Mouse (Mus musculus): ENCODE measurements around the gene Paxip1. TPM values are rescaled to one million over a fixed set of nuclear protein-coding genes. Genes with fewer than 3 reads are reported as not detected.

The Paxip1 gene
- polyA plus RNA-seq, 1 experiment from 2014 or later = 42.2 TPM

GRCm38 (mm10) chr5:27790086-27790909, 1.2 kb downstream of the Paxip1 start:
- H3K27me3 ChIP-seq = no peaks in the 10 kb centered on the region
- ATAC-seq (ENCODE audit: low FRiP score) = no peak
- peak overlapping the region; percentile 71 for H3K4me2 ChIP-seq (replicated peaks)
- peak overlapping the region; percentile 77 for H3K4me3 ChIP-seq
- peaks cover 25% of the 10 kb centered on the region for H3K4me1 ChIP-seq
- peak overlapping the region; percentile 87 for H3K9ac ChIP-seq
- H3K27ac ChIP-seq = peak overlapping the region; percentile 95
- no peaks in the 10 kb centered on the region for H3K9me3 ChIP-seq (replicated peaks)
- H3K36me3 ChIP-seq = peaks cover 27% of the 10 kb centered on the region
- WGBS = 31% methylated on average over 21 of the region's 21 CpGs

DNA sequence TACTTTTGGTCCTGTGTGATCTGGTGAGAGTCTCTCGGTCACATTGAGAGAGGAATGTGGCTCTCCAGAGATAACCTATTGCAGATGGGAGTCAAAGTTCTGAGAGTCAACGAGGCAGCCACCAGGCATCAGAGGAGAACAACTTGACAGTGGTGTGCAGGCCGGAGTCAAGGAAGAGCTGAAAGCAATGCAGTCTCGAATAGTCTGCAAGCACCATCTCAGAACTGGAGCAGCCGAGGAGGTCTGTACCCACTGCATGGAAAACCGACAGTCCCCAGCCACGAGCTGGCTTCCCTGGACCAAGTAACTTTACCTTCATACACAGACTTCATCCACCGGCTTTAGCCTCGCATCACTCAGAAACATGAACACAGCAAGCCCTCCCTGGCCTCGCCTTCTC, 1.9 kb downstream of the Paxip1 start:
- H3K4me2 ChIP-seq (replicated peaks) = peak overlapping the region; percentile 71
- ATAC-seq (ENCODE audit: low FRiP score) = no peak
- H3K9ac ChIP-seq = peak overlapping the region; percentile 87
- WGBS = 85% methylated on average over 10 of the region's 10 CpGs
- H3K27me3 ChIP-seq = no peaks in the 10 kb centered on the region
- H3K4me3 ChIP-seq = peak overlapping the region; percentile 77
- no peaks in the 10 kb centered on the region for H3K9me3 ChIP-seq (replicated peaks)
- no peak overlapping the region for H3K27ac ChIP-seq
- H3K4me1 ChIP-seq = peaks cover 25% of the 10 kb centered on the region
- peaks cover 34% of the 10 kb centered on the region for H3K36me3 ChIP-seq

- Histone ChIP-seq H3K36me3 (peaks cover 79% of the 10 kb centered on the region), H3K9me3 (replicated peaks) (no peaks in the 10 kb centered on the region), H3K9ac (no peak overlapping the region), H3K27ac (no peak overlapping the region), H3K4me2 (replicated peaks) (no peak overlapping the region), H3K4me3 (no peak overlapping the region), H3K27me3 (no peaks in the 10 kb centered on the region), H3K4me1 (no peaks in the 10 kb centered on the region)
- WGBS = 95% methylated on average over 9 of the region's 9 CpGs
- ATAC-seq (ENCODE audit: low FRiP score) = no peak
These were observed 8.1 kb downstream of the Paxip1 start for GRCm38 (mm10) chr5:27783381-27783780.

GRCm38 (mm10) chr5:27767948-27768347, 23.5 kb downstream of the Paxip1 start:
- peaks cover 72% of the 10 kb centered on the region for H3K36me3 ChIP-seq
- peak overlapping the region; percentile 57; the same call in 1 of the 2 replicates for H3K27ac ChIP-seq
- no peak overlapping the region for H3K4me3 ChIP-seq
- 0 out of 2 replicates have a peak, but pooled peaks cover 3% of the 10 kb centered on the region for H3K4me1 ChIP-seq
- H3K9me3 ChIP-seq (replicated peaks) = no peaks in the 10 kb centered on the region
- no peak overlapping the region for H3K4me2 ChIP-seq (replicated peaks)
- 65% methylated on average over 5 of the region's 5 CpGs for WGBS
- no peak overlapping the region for H3K9ac ChIP-seq
- no peaks in the 10 kb centered on the region for H3K27me3 ChIP-seq
- ATAC-seq (ENCODE audit: low FRiP score) = 0 out of 2 replicates have a peak, but pooled peaks have one; percentile 57

GRCm38 (mm10) chr5:27765780-27766179, 25.7 kb downstream of the Paxip1 start:
- Histone ChIP-seq H3K27me3 (no peaks in the 10 kb centered on the region), H3K9me3 (replicated peaks) (no peaks in the 10 kb centered on the region), H3K27ac (no peak overlapping the region), H3K4me3 (no peak overlapping the region), H3K4me1 (0 out of 2 replicates have a peak, but pooled peaks cover 3% of the 10 kb centered on the region), H3K9ac (no peak overlapping the region), H3K4me2 (replicated peaks) (no peak overlapping the region), H3K36me3 (peaks cover 72% of the 10 kb centered on the region)
- no peak for ATAC-seq (ENCODE audit: low FRiP score)
- WGBS = 81% methylated on average over 4 of the region's 4 CpGs

DNA sequence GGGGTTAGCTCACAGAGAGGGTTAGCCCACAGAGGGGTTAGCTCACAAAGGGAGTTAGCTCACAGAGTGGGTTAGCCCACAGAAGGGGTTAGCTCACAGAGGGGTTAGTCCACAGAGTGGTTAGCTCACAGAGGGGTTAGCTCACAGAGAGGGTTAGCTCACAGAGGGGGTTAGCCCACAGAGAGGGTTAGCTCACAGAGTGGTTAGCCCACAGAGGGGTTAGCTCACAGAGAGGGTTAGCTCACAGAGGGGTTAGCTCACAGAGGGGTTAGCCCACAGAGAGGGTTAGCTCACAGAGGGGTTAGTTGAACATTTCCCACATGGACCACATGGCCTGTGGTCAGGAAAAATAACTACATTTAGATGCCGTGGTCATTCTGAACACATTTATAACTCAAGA, 46.5 kb downstream of the Paxip1 start:
- Histone ChIP-seq H3K9ac (no peak overlapping the region), H3K4me2 (replicated peaks) (no peak overlapping the region), H3K27ac (no peak overlapping the region), H3K27me3 (no peaks in the 10 kb centered on the region), H3K4me3 (no peak overlapping the region), H3K9me3 (replicated peaks) (no peaks in the 10 kb centered on the region), H3K4me1 (no peaks in the 10 kb centered on the region), H3K36me3 (peaks cover 73% of the 10 kb centered on the region)
- no peak for ATAC-seq (ENCODE audit: low FRiP score)
- WGBS = 88% methylated on average over 1 of the region's 1 CpGs

GRCm38 (mm10) chr5:27739216-27739615, 52.3 kb downstream of the Paxip1 start:
- Histone ChIP-seq H3K4me3 (no peak overlapping the region), H3K27ac (no peak overlapping the region), H3K4me2 (replicated peaks) (no peak overlapping the region), H3K9me3 (replicated peaks) (0 out of 2 replicates have a peak, but pooled peaks cover 6% of the 10 kb centered on the region), H3K27me3 (no peaks in the 10 kb centered on the region), H3K36me3 (peaks cover 37% of the 10 kb centered on the region), H3K9ac (no peak overlapping the region), H3K4me1 (no peaks in the 10 kb centered on the region)
- 84% methylated on average over 6 of the region's 6 CpGs for WGBS
- no peak for ATAC-seq (ENCODE audit: low FRiP score)

DNA sequence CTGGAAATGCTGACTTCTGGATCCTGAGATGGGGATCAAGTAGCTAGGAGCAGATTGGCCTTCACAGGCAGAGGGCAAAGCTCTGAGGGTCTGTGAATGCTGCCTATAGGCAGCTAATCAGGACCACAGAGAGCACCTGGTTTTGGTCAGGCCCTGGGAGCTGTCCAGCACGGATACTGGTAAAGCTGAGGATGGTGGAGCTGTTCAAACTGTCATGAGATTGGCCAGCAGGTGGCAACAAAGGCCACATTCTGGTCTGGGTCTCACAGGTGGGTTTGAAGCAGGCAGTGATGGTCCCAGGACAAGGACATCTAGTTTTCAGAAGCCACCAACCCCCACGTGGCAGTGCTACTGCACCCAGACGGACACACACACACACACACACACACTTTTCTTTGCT, 54.3 kb downstream of the Paxip1 start:
- 11% methylated on average over 3 of the region's 3 CpGs for WGBS
- Histone ChIP-seq H3K9me3 (replicated peaks) (0 out of 2 replicates have a peak, but pooled peaks cover 6% of the 10 kb centered on the region), H3K4me1 (0 out of 2 replicates have a peak, but pooled peaks cover 4% of the 10 kb centered on the region), H3K4me2 (replicated peaks) (no peak overlapping the region), H3K36me3 (peaks cover 16% of the 10 kb centered on the region), H3K27me3 (no peaks in the 10 kb centered on the region), H3K27ac (no peak overlapping the region), H3K9ac (no peak overlapping the region), H3K4me3 (no peak overlapping the region)
- 0 out of 2 replicates have a peak, but pooled peaks have one; percentile 56 for ATAC-seq (ENCODE audit: low FRiP score)

- no peak overlapping the region for H3K4me2 ChIP-seq (replicated peaks)
- no peak for ATAC-seq (ENCODE audit: low FRiP score)
- no peaks in the 10 kb centered on the region for H3K27me3 ChIP-seq
- no peak overlapping the region for H3K4me3 ChIP-seq
- 0 out of 2 replicates have a peak, but pooled peaks cover 5% of the 10 kb centered on the region for H3K4me1 ChIP-seq
- 0 out of 2 replicates have a peak, but pooled peaks cover 6% of the 10 kb centered on the region for H3K9me3 ChIP-seq (replicated peaks)
- no peak overlapping the region; the same call in 1 of the 2 replicates for H3K27ac ChIP-seq
- 79% methylated on average over 5 of the region's 5 CpGs for WGBS
- no peak overlapping the region for H3K9ac ChIP-seq
- H3K36me3 ChIP-seq = no peaks in the 10 kb centered on the region
These were observed 59.1 kb downstream of the Paxip1 start for GRCm38 (mm10) chr5:27732288-27732868.

DNA sequence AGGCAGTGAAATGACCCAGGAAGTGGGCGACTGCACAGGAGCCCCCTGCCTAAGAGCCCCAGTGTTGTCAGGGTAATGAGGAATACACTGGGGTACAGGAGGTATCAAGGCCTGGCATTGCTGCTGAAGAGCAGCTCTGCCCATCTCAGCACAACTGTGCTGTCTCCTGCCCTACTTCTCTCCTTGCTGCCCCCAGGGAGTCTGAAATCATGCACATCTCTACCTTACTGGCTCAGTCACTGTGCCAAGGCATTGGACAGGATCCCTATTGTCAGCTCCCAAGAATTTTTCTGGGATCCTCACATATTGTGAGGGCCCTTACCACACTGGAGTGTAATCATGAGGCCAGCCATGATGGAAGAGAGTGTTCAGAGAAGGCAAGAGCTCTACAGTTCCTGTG, 60.1 kb downstream of the Paxip1 start:
- no peak overlapping the region for H3K4me3 ChIP-seq
- no peak overlapping the region for H3K4me2 ChIP-seq (replicated peaks)
- WGBS = 58% methylated on average over 1 of the region's 1 CpGs
- H3K27ac ChIP-seq = no peak overlapping the region
- H3K27me3 ChIP-seq = no peaks in the 10 kb centered on the region
- H3K9ac ChIP-seq = no peak overlapping the region
- 0 out of 2 replicates have a peak, but pooled peaks cover 5% of the 10 kb centered on the region for H3K4me1 ChIP-seq
- H3K9me3 ChIP-seq (replicated peaks) = 0 out of 2 replicates have a peak, but pooled peaks cover 6% of the 10 kb centered on the region
- H3K36me3 ChIP-seq = no peaks in the 10 kb centered on the region
- ATAC-seq (ENCODE audit: low FRiP score) = no peak

GRCm38 (mm10) chr5:27730666-27731065, 60.8 kb downstream of the Paxip1 start:
- no peak overlapping the region for H3K4me3 ChIP-seq
- ATAC-seq (ENCODE audit: low FRiP score) = no peak
- 79% methylated on average over 5 of the region's 5 CpGs for WGBS
- no peaks in the 10 kb centered on the region for H3K36me3 ChIP-seq
- H3K9ac ChIP-seq = no peak overlapping the region
- 0 out of 2 replicates have a peak, but pooled peaks cover 5% of the 10 kb centered on the region for H3K4me1 ChIP-seq
- H3K27ac ChIP-seq = no peak overlapping the region
- H3K4me2 ChIP-seq (replicated peaks) = no peak overlapping the region
- H3K9me3 ChIP-seq (replicated peaks) = 0 out of 2 replicates have a peak, but pooled peaks cover 6% of the 10 kb centered on the region
- H3K27me3 ChIP-seq = no peaks in the 10 kb centered on the region

DNA sequence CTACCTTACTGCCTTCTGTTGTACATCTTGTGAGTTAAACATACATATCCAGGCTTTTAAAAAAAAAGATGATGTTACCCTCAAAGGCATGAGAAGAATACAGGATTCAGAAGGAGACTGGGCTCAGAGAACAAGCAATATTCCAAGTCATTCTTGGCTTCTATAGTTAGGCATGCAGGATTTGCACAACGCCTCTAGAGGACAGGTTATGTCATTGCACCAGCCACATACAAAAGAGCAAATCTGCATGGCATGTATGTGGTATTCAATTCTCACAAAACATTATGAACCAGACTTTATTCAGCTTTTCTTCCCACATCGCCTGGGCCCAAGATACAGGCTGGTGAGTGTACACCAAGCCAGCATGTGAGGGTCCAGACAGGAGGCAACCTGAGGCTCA, 67.0 kb downstream of the Paxip1 start:
- H3K4me3 ChIP-seq = no peak overlapping the region
- no peaks in the 10 kb centered on the region for H3K9me3 ChIP-seq (replicated peaks)
- 38% methylated on average over 2 of the region's 2 CpGs for WGBS

More for the DNA sequence above, 67.0 kb downstream of the Paxip1 start:
- H3K36me3 ChIP-seq = no peaks in the 10 kb centered on the region
- H3K9ac ChIP-seq = no peak overlapping the region
- no peaks in the 10 kb centered on the region for H3K4me1 ChIP-seq
- H3K27ac ChIP-seq = no peak overlapping the region
- H3K4me2 ChIP-seq (replicated peaks) = no peak overlapping the region
- H3K27me3 ChIP-seq = no peaks in the 10 kb centered on the region
- ATAC-seq (ENCODE audit: low FRiP score) = no peak
